In the genomic region with DNA sequence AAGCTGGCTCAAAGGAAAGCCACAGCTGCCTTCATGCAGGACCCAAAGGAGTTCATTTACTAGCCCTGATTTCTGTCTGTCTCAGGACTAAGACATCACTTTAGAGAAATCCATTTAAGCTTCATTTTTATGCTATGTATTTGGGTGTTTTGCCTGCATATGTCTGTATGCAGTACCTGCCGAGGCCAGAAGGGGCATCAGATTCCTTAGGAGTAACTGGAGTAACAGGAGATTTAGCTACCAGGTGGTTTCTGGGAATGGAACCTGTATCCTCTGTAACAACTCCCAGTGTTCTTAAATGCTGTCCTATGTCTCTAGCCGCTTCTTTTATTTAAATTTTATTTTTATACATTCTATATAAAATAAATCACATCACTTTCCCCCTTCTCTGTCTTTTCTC, we compare ENCODE assay signal across 13 mouse cellular contexts. TPM values are rescaled to one million over a fixed set of nuclear protein-coding genes. Genes with fewer than 3 reads are reported as not detected.
DNase-seq lines count a peak whose midpoint lies in the region; TF ChIP-seq lines count a peak whose summit lies in the region.
"Had no signal": no experiment of that assay in that cellular context is flagged by ENCODE, and none has a peak within 500 bp of the region (broad histone marks: within the 10 kb centered on the region; RNA-seq: fewer than 3 reads in every experiment).

No protein-coding gene starts in this region.

- H3K4me3 ChIP-seq in gastrocnemius, adult 2 months: no peak overlapping the region
- H3K4me3 ChIP-seq: hindbrain, embryonic 12.5 days; limb, embryonic 15.5 days; midbrain, embryonic 15.5 days had no signal

- intact Hi-C loops in gastrocnemius, adult 2 months (cut with DNase I): no loop called here
- intact Hi-C loops in gastrocnemius, postnatal 36 days (cut with DNase I): no loop called here
- intact Hi-C loops in left cerebral cortex, postnatal 25 days (cut with DNase I): no loop called here

- no peak overlapping the region for H3K27ac ChIP-seq in gastrocnemius, adult 2 months
- H3K27ac ChIP-seq: hindbrain, embryonic 12.5 days; limb, embryonic 15.5 days; midbrain, embryonic 15.5 days had no signal

- DNase-seq in gastrocnemius, adult 2 months: no peak
- no peak for DNase-seq in gastrocnemius, postnatal 36 days
- DNase-seq in lung, postnatal 14 days: peak; percentile 21
- no peak for DNase-seq in lung, adult 18-20 months
- DNase-seq in c-Kit-positive CD71-negative TER-119-negative erythroid progenitor cells, embryonic 14.5 days (ENCODE audit: low read depth): peak; percentile 7
- DNase-seq in thymus, postnatal 25 days: peak; percentile 30
- no peak for DNase-seq in spleen, postnatal 4 days (ENCODE audit: low spot score in 2 of 2)
- no peak for DNase-seq in left cerebral cortex, postnatal 25 days (ENCODE audit: low spot score in 2 of 2)
- DNase-seq: adrenal gland, postnatal 10 days; cerebellum, adult 9-10 months had no signal

- TF ChIP-seq CTCF in gastrocnemius, adult 2 months (IDR thresholded peaks at IDR 0.05): peak; percentile 30

RNA-seq across cellular contexts. Expression of gene Zfp950, which starts 30.5 kb away (rescaled TPM):
- 1 to 10 TPM; 3.5 to 5.4 TPM for total RNA-seq in gastrocnemius, adult 2 months (2021)
- 1 to 10 TPM; 3.6 to 6.7 TPM for total RNA-seq in gastrocnemius, postnatal 36 days (2021)
- 10 to 100 TPM; 48.7 to 49.1 TPM for total RNA-seq in left cerebral cortex, postnatal 25 days (2021)

Comparison
In these comparisons a context has a peak if more than half of its experiments do, and no peak if none do; other contexts are left out.
1. DNase-seq: peak in lung, postnatal 14 days (single experiment), c-Kit-positive CD71-negative TER-119-negative erythroid progenitor cells, embryonic 14.5 days (single experiment) and thymus, postnatal 25 days (single experiment); none in gastrocnemius, adult 2 months (single experiment), gastrocnemius, postnatal 36 days (0 of 2), lung, adult 18-20 months (0 of 2), spleen, postnatal 4 days (0 of 2) and left cerebral cortex, postnatal 25 days (0 of 2).
2. RNA of gene Zfp950, which starts 30.5 kb away (total RNA-seq): 48.7 to 49.1 TPM in left cerebral cortex, postnatal 25 days; 3.6 to 6.7 TPM in gastrocnemius, postnatal 36 days and 3.5 to 5.4 TPM in gastrocnemius, adult 2 months; every median in the first group is over 4 times any median in the second.